Mouse (Mus musculus): Measurements from ENCODE around the gene Ttc34. TPM values are rescaled to one million over a fixed set of nuclear protein-coding genes. Genes with fewer than 3 reads are reported as not detected.

Gene Ttc34
- total and polyA plus RNA-seq, 2 experiments from 2014 or later = 3.3 to 3.9 TPM

GRCm38 (mm10) chr4:154908490-154908889, 71.2 kb downstream of the Ttc34 start:
- H3K4me2 ChIP-seq (ENCODE audit: low read depth, low read length, poor library complexity, severe bottlenecking) = no peak overlapping the region
- no peaks in the 10 kb centered on the region for H3K9me3 ChIP-seq (ENCODE audit: low read length)
- DNase-seq (ENCODE audit: low spot score) (no peak), ATAC-seq (ENCODE audit: low FRiP score) (no peak)
- H3K36me3 ChIP-seq (ENCODE audit: insufficient read depth, low read length) = no peaks in the 10 kb centered on the region
- no peaks in the 10 kb centered on the region for H3K27me3 ChIP-seq (ENCODE audit: insufficient read depth, low read length)
- 87% methylated on average over 5 of the region's 5 CpGs for WGBS
- no peak overlapping the region for H3K9ac ChIP-seq (replicated peaks; ENCODE audit: low read length, poor library complexity, severe bottlenecking)
- TF ChIP-seq CTCF (IDR thresholded peaks at IDR 0.05) = no peak
- H3K4me1 ChIP-seq (ENCODE audit: insufficient read depth, low read length) = no peaks in the 10 kb centered on the region
- no peak overlapping the region for H3K27ac ChIP-seq (ENCODE audit: low read depth, low read length)
- no peak overlapping the region for H3K4me3 ChIP-seq (ENCODE audit: low read depth, low read length)

DNA sequence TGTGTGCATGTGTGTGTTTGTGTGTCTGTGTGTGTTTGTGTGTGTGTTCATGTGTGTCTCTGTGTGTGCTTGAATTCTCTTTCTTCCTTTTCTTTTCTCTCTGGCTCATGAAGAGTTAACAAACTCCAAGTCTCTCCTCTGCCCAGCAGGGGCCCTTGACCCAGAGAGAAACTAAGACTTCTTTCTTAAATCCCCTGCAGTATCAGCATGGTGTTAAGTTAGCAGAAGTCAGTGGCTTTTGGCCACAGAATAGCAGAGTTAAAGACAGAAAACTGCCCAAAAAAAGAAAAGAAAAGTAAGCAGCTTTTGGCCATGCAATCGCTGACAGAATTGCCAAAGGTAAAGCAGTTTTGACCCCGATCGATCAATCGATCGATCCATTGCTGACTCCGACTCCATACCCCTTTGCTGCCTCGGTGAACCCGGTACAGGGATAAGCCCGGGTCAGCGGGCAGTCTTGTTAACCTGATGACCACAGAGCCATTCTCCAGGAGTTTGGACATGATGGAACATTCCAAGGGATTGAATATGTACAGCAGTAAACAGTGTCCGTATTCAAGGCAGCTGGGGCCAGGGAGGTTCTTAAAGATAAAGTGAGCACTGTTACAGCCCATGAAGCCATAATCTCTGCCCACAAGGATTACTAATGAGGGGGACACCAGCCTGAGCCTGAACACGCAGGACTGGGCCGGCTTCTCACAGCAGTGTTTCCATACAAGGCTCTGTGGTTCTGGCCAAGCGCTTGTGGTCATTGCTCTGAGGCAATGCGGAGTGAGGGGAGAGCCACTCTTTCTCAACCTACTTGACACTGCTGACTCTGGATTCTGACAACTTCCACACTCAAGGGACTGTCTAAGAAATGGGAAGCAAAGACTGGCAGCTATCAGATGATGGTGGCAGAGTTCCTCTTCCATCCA, 73.6 kb downstream of the Ttc34 start:
- no peaks in the 10 kb centered on the region for H3K9me3 ChIP-seq (ENCODE audit: low read length)
- TF ChIP-seq CTCF (IDR thresholded peaks at IDR 0.05) = no peak
- no peak overlapping the region for H3K27ac ChIP-seq (ENCODE audit: low read depth, low read length)
- no peaks in the 10 kb centered on the region for H3K36me3 ChIP-seq (ENCODE audit: insufficient read depth, low read length)
- H3K27me3 ChIP-seq (ENCODE audit: insufficient read depth, low read length) = no peaks in the 10 kb centered on the region
- H3K9ac ChIP-seq (replicated peaks; ENCODE audit: low read length, poor library complexity, severe bottlenecking) = no peak overlapping the region
- H3K4me3 ChIP-seq (ENCODE audit: low read depth, low read length) = no peak overlapping the region
- H3K4me1 ChIP-seq (ENCODE audit: insufficient read depth, low read length) = no peaks in the 10 kb centered on the region
- WGBS = 13% methylated on average over 15 of the region's 15 CpGs
- DNase-seq (ENCODE audit: low spot score) (no peak), ATAC-seq (ENCODE audit: low FRiP score) (no peak)
- H3K4me2 ChIP-seq (ENCODE audit: low read depth, low read length, poor library complexity, severe bottlenecking) = no peak overlapping the region

GRCm38 (mm10) chr4:154911644-154912043, 74.4 kb downstream of the Ttc34 start:
- DNase-seq (ENCODE audit: low spot score) (no peak), ATAC-seq (ENCODE audit: low FRiP score) (no peak)
- Histone ChIP-seq H3K9ac (replicated peaks; ENCODE audit: low read length, poor library complexity, severe bottlenecking) (no peak overlapping the region), H3K4me1 (ENCODE audit: insufficient read depth, low read length) (no peaks in the 10 kb centered on the region), H3K4me3 (ENCODE audit: low read depth, low read length) (no peak overlapping the region), H3K4me2 (ENCODE audit: low read depth, low read length, poor library complexity, severe bottlenecking) (no peak overlapping the region), H3K36me3 (ENCODE audit: insufficient read depth, low read length) (no peaks in the 10 kb centered on the region), H3K27me3 (ENCODE audit: insufficient read depth, low read length) (no peaks in the 10 kb centered on the region), H3K27ac (ENCODE audit: low read depth, low read length) (no peak overlapping the region), H3K9me3 (ENCODE audit: low read length) (no peaks in the 10 kb centered on the region)
- no peak for TF ChIP-seq CTCF (IDR thresholded peaks at IDR 0.05)
- 60% methylated on average over 2 of the region's 2 CpGs for WGBS

DNA sequence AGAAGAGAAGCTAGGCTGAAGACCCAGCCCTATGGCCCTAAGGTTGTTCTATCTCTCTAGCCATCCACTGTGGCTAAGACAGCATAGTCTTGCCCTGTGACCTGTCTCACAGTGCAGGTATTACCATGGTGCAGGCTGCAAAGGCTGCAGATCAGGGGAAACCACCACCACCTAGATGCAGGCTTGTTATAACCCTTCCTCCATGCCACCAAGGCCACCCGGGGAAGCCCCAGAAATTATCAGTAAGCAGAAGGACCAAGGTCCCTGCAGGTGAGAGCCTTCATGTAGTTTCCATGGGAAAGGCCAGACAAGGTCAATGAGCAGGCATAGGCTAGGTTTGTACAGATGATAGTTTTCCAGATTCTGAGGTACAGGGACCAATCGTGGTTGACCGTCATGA, 76.6 kb downstream of the Ttc34 start:
- no peaks in the 10 kb centered on the region for H3K4me1 ChIP-seq (ENCODE audit: insufficient read depth, low read length)
- no peak overlapping the region for H3K4me2 ChIP-seq (ENCODE audit: low read depth, low read length, poor library complexity, severe bottlenecking)
- ATAC-seq (ENCODE audit: low FRiP score) (no peak), DNase-seq (ENCODE audit: low spot score) (no peak)
- no peaks in the 10 kb centered on the region for H3K27me3 ChIP-seq (ENCODE audit: insufficient read depth, low read length)
- no peak overlapping the region for H3K9ac ChIP-seq (replicated peaks; ENCODE audit: low read length, poor library complexity, severe bottlenecking)
- 96% methylated on average over 3 of the region's 3 CpGs for WGBS
- H3K36me3 ChIP-seq (ENCODE audit: insufficient read depth, low read length) = no peaks in the 10 kb centered on the region
- H3K9me3 ChIP-seq (ENCODE audit: low read length) = no peaks in the 10 kb centered on the region
- no peak overlapping the region for H3K4me3 ChIP-seq (ENCODE audit: low read depth, low read length)
- TF ChIP-seq CTCF (IDR thresholded peaks at IDR 0.05) = no peak
- no peak overlapping the region for H3K27ac ChIP-seq (ENCODE audit: low read depth, low read length)

GRCm38 (mm10) chr4:154914252-154914651, 77.0 kb downstream of the Ttc34 start:
- Histone ChIP-seq H3K4me1 (ENCODE audit: insufficient read depth, low read length) (no peaks in the 10 kb centered on the region), H3K27me3 (ENCODE audit: insufficient read depth, low read length) (no peaks in the 10 kb centered on the region), H3K27ac (ENCODE audit: low read depth, low read length) (no peak overlapping the region), H3K4me2 (ENCODE audit: low read depth, low read length, poor library complexity, severe bottlenecking) (no peak overlapping the region), H3K4me3 (ENCODE audit: low read depth, low read length) (no peak overlapping the region), H3K9me3 (ENCODE audit: low read length) (no peaks in the 10 kb centered on the region), H3K9ac (replicated peaks; ENCODE audit: low read length, poor library complexity, severe bottlenecking) (no peak overlapping the region), H3K36me3 (ENCODE audit: insufficient read depth, low read length) (no peaks in the 10 kb centered on the region)
- TF ChIP-seq CTCF (IDR thresholded peaks at IDR 0.05) = no peak
- 96% methylated on average over 4 of the region's 4 CpGs for WGBS
- no peak for ATAC-seq (ENCODE audit: low FRiP score)
- DNase-seq (ENCODE audit: low spot score) = no peak

- H3K36me3 ChIP-seq (ENCODE audit: insufficient read depth, low read length) = no peaks in the 10 kb centered on the region
- H3K4me2 ChIP-seq (ENCODE audit: low read depth, low read length, poor library complexity, severe bottlenecking) = no peak overlapping the region
- no peak overlapping the region for H3K4me3 ChIP-seq (ENCODE audit: low read depth, low read length)
- no peaks in the 10 kb centered on the region for H3K27me3 ChIP-seq (ENCODE audit: insufficient read depth, low read length)
- DNase-seq (ENCODE audit: low spot score) (no peak), ATAC-seq (ENCODE audit: low FRiP score) (no peak)
- no peak overlapping the region for H3K9ac ChIP-seq (replicated peaks; ENCODE audit: low read length, poor library complexity, severe bottlenecking)
- no peak overlapping the region for H3K27ac ChIP-seq (ENCODE audit: low read depth, low read length)
- no peaks in the 10 kb centered on the region for H3K9me3 ChIP-seq (ENCODE audit: low read length)
- 90% methylated on average over 3 of the region's 3 CpGs for WGBS
- no peaks in the 10 kb centered on the region for H3K4me1 ChIP-seq (ENCODE audit: insufficient read depth, low read length)
- no peak for TF ChIP-seq CTCF (IDR thresholded peaks at IDR 0.05)
Observed at GRCm38 (mm10) chr4:154914707-154915106, 77.4 kb downstream of the Ttc34 start.

All from midbrain, postnatal 0 days (tissue).